Mouse (Mus musculus): Measurements from ENCODE around the gene Luc7l2.

Gene Luc7l2

GRCm38 (mm10) chr6:38576096-38576495, 25.0 kb downstream of the Luc7l2 start:
- DNase-seq (ENCODE audit: low spot score in 2 of 2): no peak

- no peak for DNase-seq (ENCODE audit: low spot score in 2 of 2)
Measured at GRCm38 (mm10) chr6:38580112-38580857, 29.2 kb downstream of the Luc7l2 start.

GRCm38 (mm10) chr6:38581711-38582110, 30.6 kb downstream of the Luc7l2 start:
- no peak for DNase-seq (ENCODE audit: low spot score in 2 of 2)

GRCm38 (mm10) chr6:38597481-38597880, 46.3 kb downstream of the Luc7l2 start:
- no peak for DNase-seq (ENCODE audit: low spot score in 2 of 2)

GRCm38 (mm10) chr6:38609892-38610291, 58.8 kb downstream of the Luc7l2 start:
- no peak for DNase-seq (ENCODE audit: low spot score in 2 of 2)

- DNase-seq (ENCODE audit: low spot score in 2 of 2): no peak
Measured at GRCm38 (mm10) chr6:38622406-38622805, 71.3 kb downstream of the Luc7l2 start.

GRCm38 (mm10) chr6:38623457-38623856, 72.3 kb downstream of the Luc7l2 start:
- DNase-seq (ENCODE audit: low spot score in 2 of 2): peak in 1 of 2 experiments; percentile 0

GRCm38 (mm10) chr6:38624439-38624838, 73.3 kb downstream of the Luc7l2 start:
- peak in 1 of 2 experiments; percentile 10 for DNase-seq (ENCODE audit: low spot score in 2 of 2)

- DNase-seq (ENCODE audit: low spot score in 2 of 2): peak in 1 of 2 experiments; percentile 57
Measured at GRCm38 (mm10) chr6:38626086-38626485, 75.0 kb downstream of the Luc7l2 start.

- DNase-seq (ENCODE audit: low spot score in 2 of 2): peak in 1 of 2 experiments; percentile 47
Measured at GRCm38 (mm10) chr6:38627081-38627480, 75.9 kb downstream of the Luc7l2 start.

GRCm38 (mm10) chr6:38627486-38627885, 76.4 kb downstream of the Luc7l2 start:
- peak; percentile 12 to 28 for DNase-seq (ENCODE audit: low spot score in 2 of 2)

- DNase-seq (ENCODE audit: low spot score in 2 of 2): peak; percentile 8 to 50
Measured at GRCm38 (mm10) chr6:38629556-38629955, 78.4 kb downstream of the Luc7l2 start.

GRCm38 (mm10) chr6:38632826-38633225, 81.7 kb downstream of the Luc7l2 start:
- DNase-seq (ENCODE audit: low spot score in 2 of 2): peak in 1 of 2 experiments; percentile 30

- DNase-seq (ENCODE audit: low spot score in 2 of 2): peak in 1 of 2 experiments; percentile 32
Measured at GRCm38 (mm10) chr6:38634461-38634860, 83.3 kb downstream of the Luc7l2 start.

GRCm38 (mm10) chr6:38635941-38636851, 85.1 kb downstream of the Luc7l2 start:
- DNase-seq (ENCODE audit: low spot score in 2 of 2): peak; percentile 26 to 66

- peak in 1 of 2 experiments; percentile 47 for DNase-seq (ENCODE audit: low spot score in 2 of 2)
Measured at GRCm38 (mm10) chr6:38636852-38637618, 85.9 kb downstream of the Luc7l2 start, which contains the start of gene Klrg2. TSS of gene Klrg2 (minus strand) at chr6:38637242.

GRCm38 (mm10) chr6:38640401-38640800, 89.3 kb downstream of the Luc7l2 start:
- DNase-seq (ENCODE audit: low spot score in 2 of 2): no peak

- no peak for DNase-seq (ENCODE audit: low spot score in 2 of 2)
Measured at GRCm38 (mm10) chr6:38641228-38641627, 90.1 kb downstream of the Luc7l2 start.

GRCm38 (mm10) chr6:38641645-38642044, 90.5 kb downstream of the Luc7l2 start:
- DNase-seq (ENCODE audit: low spot score in 2 of 2): no peak

GRCm38 (mm10) chr6:38642593-38642992, 91.5 kb downstream of the Luc7l2 start:
- DNase-seq (ENCODE audit: low spot score in 2 of 2): no peak

GRCm38 (mm10) chr6:38643039-38643438, 91.9 kb downstream of the Luc7l2 start:
- no peak for DNase-seq (ENCODE audit: low spot score in 2 of 2)

GRCm38 (mm10) chr6:38649545-38649944, 98.4 kb downstream of the Luc7l2 start:
- no peak for DNase-seq (ENCODE audit: low spot score in 2 of 2)
